Mouse (Mus musculus) CH12.LX (cell line): ENCODE measurements around the gene Sos2. TPM values are rescaled to one million over a fixed set of nuclear protein-coding genes. Genes with fewer than 3 reads are reported as not detected.

Source experiments
- DNase-seq: peaks from one replicate; pipeline ENCODE4 v3.0.0-alpha.2; 2013; ENCODE audit errors: extremely low read depth
- H3K27ac ChIP-seq: 2 replicates; pipeline ENCODE4 v1.5.1; 2012; ENCODE audit warnings: low read depth, mild to moderate bottlenecking, control low read depth, moderate library complexity; ENCODE audit not compliant: insufficient read depth
- H3K27me3 ChIP-seq: replicated peaks from 2 replicates; pipeline ENCODE3; 2012; ENCODE audit warnings: inconsistent platforms
- H3K36me3 ChIP-seq, 2 experiments: replicated peaks in 1 of 2; 2 replicates each; pipeline versions ENCODE3 to v1.6.1; 2012; ENCODE audit warnings: inconsistent platforms in 1 of 2, low read length in 1 of 2, mild to moderate bottlenecking in 1 of 2, mixed read lengths in 1 of 2, moderate library complexity in 1 of 2; ENCODE audit not compliant: control insufficient read depth in 1 of 2, insufficient read depth in 1 of 2
- H3K4me1 ChIP-seq, 2 experiments: 2 replicates each; pipeline ENCODE4 v1.6.1; 2012; ENCODE audit warnings: inconsistent platforms in 1 of 2, moderate library complexity in 1 of 2; ENCODE audit not compliant: insufficient read depth in 2 of 2, control insufficient read depth in 1 of 2
- H3K4me2 ChIP-seq: 2 replicates; pipeline ENCODE4 v1.6.1; 2012; ENCODE audit warnings: low read depth, mild to moderate bottlenecking, control low read depth; ENCODE audit not compliant: poor library complexity, insufficient read depth, severe bottlenecking
- H3K4me3 ChIP-seq, 3 experiments: fragments of 150-350 bp in 1 of 3; sonication (generic) in 1 of 3; replicated peaks in 1 of 3; 2 replicates each; pipeline versions ENCODE3 to v1.5.1; 2011 to 2012; ENCODE audit warnings: low read depth in 2 of 3, low read length in 2 of 3, mild to moderate bottlenecking in 2 of 3, moderate library complexity in 2 of 3, control low read depth in 1 of 3, improper control_type of control experiment in 1 of 3, inconsistent platforms in 1 of 3, mixed read lengths in 1 of 3; ENCODE audit not compliant: poor library complexity in 1 of 3
- H3K79me2 ChIP-seq: replicated peaks from 2 replicates; pipeline ENCODE4 v1.6.1; 2012; ENCODE audit warnings: mild to moderate bottlenecking, moderate library complexity; ENCODE audit not compliant: control insufficient read depth, poor library complexity, insufficient read depth, severe bottlenecking; ENCODE audit errors: extremely low read depth
- H3K9ac ChIP-seq: 2 replicates; pipeline ENCODE4 v1.6.1; 2012; ENCODE audit warnings: low read depth, mild to moderate bottlenecking, control low read depth, moderate library complexity; ENCODE audit not compliant: insufficient read depth
- H3K9me3 ChIP-seq: replicated peaks from 2 replicates; pipeline ENCODE3; 2012; ENCODE audit warnings: low read length, inconsistent platforms, mixed read lengths
- BHLHE40 ChIP-seq: IDR thresholded peaks from 2 replicates; pipeline ENCODE4 v1.6.1; 2011; ENCODE audit warnings: mild to moderate bottlenecking, low read depth, low read length, improper control_type of control experiment
- CHD1 ChIP-seq: IDR thresholded peaks from 2 replicates; pipeline ENCODE4 v1.6.1; 2012; ENCODE audit warnings: low read depth, low read length, improper control_type of control experiment, inconsistent platforms
- EP300 ChIP-seq: IDR thresholded peaks from 2 replicates; pipeline ENCODE4 v1.6.1; 2011; ENCODE audit warnings: low read length, improper control_type of control experiment
- ETS1 ChIP-seq: conservative IDR thresholded peaks from 2 replicates; pipeline ENCODE4 v1.6.1; 2012; ENCODE audit warnings: low read depth, mild to moderate bottlenecking, inconsistent platforms, low read length, improper control_type of control experiment, moderate library complexity
- GABPA ChIP-seq: IDR thresholded peaks from 2 replicates; pipeline ENCODE4 v1.6.1; 2012; ENCODE audit warnings: low read depth, low read length, improper control_type of control experiment, inconsistent platforms; ENCODE audit not compliant: insufficient replicate concordance
- JUN ChIP-seq: IDR thresholded peaks from 2 replicates; pipeline ENCODE4 v1.6.1; 2011; ENCODE audit warnings: low read depth, mild to moderate bottlenecking, low read length, improper control_type of control experiment, moderate library complexity; ENCODE audit not compliant: insufficient read depth
- KAT2A ChIP-seq: IDR thresholded peaks from 2 replicates; pipeline ENCODE4 v1.6.1; 2012; ENCODE audit warnings: low read length, improper control_type of control experiment, inconsistent platforms; ENCODE audit not compliant: insufficient replicate concordance
- MAX ChIP-seq: IDR thresholded peaks from 2 replicates; pipeline ENCODE4 v1.6.1; 2011; ENCODE audit warnings: low read length, improper control_type of control experiment
- MAZ ChIP-seq: IDR thresholded peaks from 2 replicates; pipeline ENCODE4 v1.6.1; 2012; ENCODE audit warnings: low read depth, mild to moderate bottlenecking, inconsistent platforms, low read length, improper control_type of control experiment, moderate library complexity
- NRF1 ChIP-seq: IDR thresholded peaks from 2 replicates; pipeline ENCODE4 v1.6.1; 2014; ENCODE audit warnings: low read depth, mild to moderate bottlenecking, inconsistent platforms, low read length, improper control_type of control experiment, moderate library complexity
- PAX5 ChIP-seq: IDR thresholded peaks from 2 replicates; pipeline ENCODE4 v1.6.1; 2012; ENCODE audit warnings: low read length, inconsistent platforms, mixed read lengths
- RCOR1 ChIP-seq: conservative IDR thresholded peaks from 2 replicates; pipeline ENCODE4 v1.6.1; 2012; ENCODE audit warnings: low read depth, mild to moderate bottlenecking, inconsistent platforms, low read length, improper control_type of control experiment
- SMC3 ChIP-seq: IDR thresholded peaks from 2 replicates; pipeline ENCODE4 v1.6.1; 2011; ENCODE audit warnings: low read depth, low read length, improper control_type of control experiment
- TBP ChIP-seq: conservative IDR thresholded peaks from 2 replicates; pipeline ENCODE4 v1.6.1; 2011; ENCODE audit warnings: low read depth, low read length, improper control_type of control experiment
- USF1 ChIP-seq: IDR thresholded peaks from 2 replicates; pipeline ENCODE4 v1.6.1; 2014; ENCODE audit warnings: low read depth, mild to moderate bottlenecking, inconsistent platforms, low read length, improper control_type of control experiment
- ZMIZ1 ChIP-seq: IDR thresholded peaks from 2 replicates; pipeline ENCODE4 v1.6.1; 2012; ENCODE audit warnings: low read depth, mild to moderate bottlenecking, inconsistent platforms, low read length, improper control_type of control experiment
- dilution Hi-C: fragments of 300-500 bp; cut with MboI; formaldehyde crosslinking; loops from 2 replicates; pipeline ENCODE4 v1.14.3; 2020; ENCODE audit warnings: low sequenced_read_pairs; ENCODE audit not compliant: extremely low pct_unique_long_range_greater_than_20kb, extremely low pct_ligation_motif_present
- in situ Hi-C: fragments of 300-500 bp; cut with MboI; formaldehyde crosslinking; loops from 3 replicates; pipeline ENCODE4 v1.14.3; 2019; ENCODE audit warnings: low sequenced_read_pairs, low pct_ligation_motif_present, low pct_unique_long_range_greater_than_20kb, mixed read lengths
- polyA plus RNA-seq: library from polyadenylated mRNA; unstranded; fragments of >175 nt; gene quantifications from 2 replicates; pipeline ENCODE4 v1.2.1, GENCODE M21; 2012; ENCODE audit warnings: low read depth; ENCODE audit not compliant: insufficient read length
- total RNA-seq, 2 experiments: library from RNA; depleted of rRNA; stranded (reverse); fragments of 300-350 nt in 1 of 2; fragments of >200 nt in 1 of 2; gene quantifications; 2 replicates each; pipeline ENCODE4 v1.2.3; 2012 to 2014

Gene Sos2
- total and polyA plus RNA-seq, 3 experiments: 7.9 to 10.3 (median 9.6) TPM

GRCm38 (mm10) chr12:69542376-69542775 lies 139.3 kb downstream of the Sos2 start:
- no peak for TF ChIP-seq CHD1
- TF ChIP-seq RCOR1: no peak
- no peak for TF ChIP-seq TBP
- TF ChIP-seq MAZ: no peak
- no peak for TF ChIP-seq ZMIZ1
- TF ChIP-seq EP300: no peak
- TF ChIP-seq PAX5: no peak
- no peak for TF ChIP-seq MAX
- TF ChIP-seq JUN: no peak
- TF ChIP-seq ETS1: no peak
- TF ChIP-seq KAT2A: no peak
- TF ChIP-seq USF1: no peak
- no peak for TF ChIP-seq NRF1
- TF ChIP-seq BHLHE40: no peak
- TF ChIP-seq SMC3: no peak
- TF ChIP-seq GABPA: no peak
- TF ChIP-seq, all 38 proteins: peak for 0
- H3K27me3 ChIP-seq: no peaks in the 10 kb centered on the region
- dilution Hi-C loops: no loop called here

GRCm38 (mm10) chr12:69541663-69542062 lies 140.0 kb downstream of the Sos2 start:
- no peak overlapping the region for H3K27ac ChIP-seq
- no peak overlapping the region for H3K4me2 ChIP-seq
- no peaks in the 10 kb centered on the region for H3K36me3 ChIP-seq
- dilution Hi-C loops (no loop called here), in situ Hi-C loops (no loop called here)
- TF ChIP-seq NRF1: 0 out of 2 replicates have a peak, but pooled peaks have one; percentile 10
- no peak for TF ChIP-seq BHLHE40
- peak; percentile 13; the same call in 1 of the 2 replicates for TF ChIP-seq EP300
- DNase-seq: no peak
- H3K4me1 ChIP-seq: peaks cover 42 to 87% of the 10 kb centered on the region in 2 experiments
- no peaks in the 10 kb centered on the region for H3K9me3 ChIP-seq
- no peak overlapping the region for H3K9ac ChIP-seq
- no peak overlapping the region for H3K4me3 ChIP-seq
- no peaks in the 10 kb centered on the region for H3K27me3 ChIP-seq
- H3K79me2 ChIP-seq: no peaks in the 10 kb centered on the region

More at GRCm38 (mm10) chr12:69542376-69542775, 139.3 kb downstream of the Sos2 start:
- Histone ChIP-seq H3K4me1 (peaks cover 36 to 80% of the 10 kb centered on the region in 2 experiments), H3K4me3 (no peak overlapping the region), H3K27ac (no peak overlapping the region), H3K36me3 (no peaks in the 10 kb centered on the region), H3K9ac (no peak overlapping the region), H3K9me3 (no peaks in the 10 kb centered on the region), H3K4me2 (no peak overlapping the region), H3K79me2 (no peaks in the 10 kb centered on the region)
- in situ Hi-C loops: no loop called here
- DNase-seq: no peak
